Mouse (Mus musculus) MEL (cell line): ENCODE results near the gene Mafb. TPM values are rescaled to one million over a fixed set of nuclear protein-coding genes. Genes with fewer than 3 reads are reported as not detected.

Experiments
- DNase-seq: peaks from one replicate; pipeline ENCODE4 v3.0.0; 2011; ENCODE audit warnings: low read depth, low spot score
- H3K27ac ChIP-seq: 2 replicates; pipeline ENCODE4 v1.5.1; 2012; ENCODE audit warnings: low read depth, mild to moderate bottlenecking, control low read depth, low read length, moderate library complexity; ENCODE audit not compliant: control insufficient read depth
- H3K27me3 ChIP-seq, 2 experiments: fragments of 150-350 bp in 1 of 2; sonication (generic) in 1 of 2; 2 replicates each; pipeline ENCODE4 v1.6.1; 2012; ENCODE audit warnings: low read length in 2 of 2, mild to moderate bottlenecking in 2 of 2, improper control_type of control experiment in 1 of 2, moderate library complexity in 1 of 2; ENCODE audit not compliant: insufficient read depth in 2 of 2, control insufficient read depth in 1 of 2
- H3K36me3 ChIP-seq, 2 experiments: 2 replicates each; pipeline ENCODE4 v1.6.1; 2012 to 2014; ENCODE audit warnings: low read length in 2 of 2, improper control_type of control experiment in 1 of 2, inconsistent platforms in 1 of 2, mild to moderate bottlenecking in 1 of 2; ENCODE audit not compliant: insufficient read depth in 2 of 2, control insufficient read depth in 1 of 2
- H3K4me1 ChIP-seq, 2 experiments: fragments of 150-350 bp in 1 of 2; sonication (generic) in 1 of 2; 2 replicates each; pipeline ENCODE4 v1.6.1; 2012; ENCODE audit warnings: low read length in 2 of 2, improper control_type of control experiment in 1 of 2, mild to moderate bottlenecking in 1 of 2; ENCODE audit not compliant: insufficient read depth in 2 of 2, control insufficient read depth in 1 of 2
- H3K4me3 ChIP-seq, 2 experiments: fragments of 150-350 bp in 1 of 2; sonication (generic) in 1 of 2; 2 replicates each; pipeline ENCODE4 v1.5.1; 2012; ENCODE audit warnings: low read depth in 2 of 2, low read length in 2 of 2, mild to moderate bottlenecking in 2 of 2, moderate library complexity in 2 of 2, control low read depth in 1 of 2, improper control_type of control experiment in 1 of 2; ENCODE audit not compliant: control insufficient read depth in 1 of 2, insufficient read depth in 1 of 2
- H3K79me2 ChIP-seq: 2 replicates; pipeline ENCODE4 v1.6.1; 2012; ENCODE audit warnings: mild to moderate bottlenecking, low read length, moderate library complexity; ENCODE audit not compliant: control insufficient read depth, poor library complexity, insufficient read depth
- H3K9ac ChIP-seq: 2 replicates; pipeline ENCODE4 v1.6.1; 2012; ENCODE audit warnings: low read depth, mild to moderate bottlenecking, control low read depth, low read length, moderate library complexity; ENCODE audit not compliant: control insufficient read depth, poor library complexity, severe bottlenecking
- H3K9me3 ChIP-seq: fragments of 150-350 bp; sonication (generic); replicated peaks from 2 replicates; pipeline ENCODE4 v1.6.1; 2012; ENCODE audit warnings: mild to moderate bottlenecking, low read length, improper control_type of control experiment, moderate library complexity; ENCODE audit not compliant: insufficient read depth
- BHLHE40 ChIP-seq: IDR thresholded peaks from 2 replicates; pipeline ENCODE4 v1.6.1; 2012; ENCODE audit warnings: low read depth, mild to moderate bottlenecking, inconsistent platforms, low read length, improper control_type of control experiment, borderline replicate concordance
- CHD2 ChIP-seq: IDR thresholded peaks from 2 replicates; pipeline ENCODE4 v1.6.1; 2011; ENCODE audit warnings: low read length, improper control_type of control experiment
- E2F4 ChIP-seq: IDR thresholded peaks from 2 replicates; pipeline ENCODE4 v1.6.1; 2011; ENCODE audit warnings: low read depth, low read length, improper control_type of control experiment, borderline replicate concordance
- GABPA ChIP-seq: IDR thresholded peaks from 2 replicates; pipeline ENCODE4 v1.6.1; 2012; ENCODE audit warnings: low read depth, mild to moderate bottlenecking, inconsistent platforms, low read length, improper control_type of control experiment, moderate library complexity
- HCFC1 ChIP-seq: IDR thresholded peaks from 2 replicates; pipeline ENCODE4 v1.6.1; 2012; ENCODE audit warnings: low read depth, mild to moderate bottlenecking, inconsistent platforms, low read length, improper control_type of control experiment, moderate library complexity
- MAZ ChIP-seq: IDR thresholded peaks from 2 replicates; pipeline ENCODE4 v1.6.1; 2012; ENCODE audit warnings: low read depth, mild to moderate bottlenecking, inconsistent platforms, low read length, improper control_type of control experiment
- MEF2A ChIP-seq: IDR thresholded peaks from 2 replicates; pipeline ENCODE4 v1.6.1; 2014; ENCODE audit warnings: low read depth, mild to moderate bottlenecking, inconsistent platforms, low read length, improper control_type of control experiment; ENCODE audit not compliant: poor library complexity, insufficient replicate concordance, severe bottlenecking; ENCODE audit errors: extremely low read depth
- MXI1 ChIP-seq: IDR thresholded peaks from 2 replicates; pipeline ENCODE4 v1.6.1; 2011; ENCODE audit warnings: mild to moderate bottlenecking, low read depth, low read length, improper control_type of control experiment
- MYB ChIP-seq: IDR thresholded peaks from 2 replicates; pipeline ENCODE4 v1.6.1; 2011; ENCODE audit warnings: mild to moderate bottlenecking, low read depth, low read length, improper control_type of control experiment
- MYC ChIP-seq: IDR thresholded peaks from 2 replicates; pipeline ENCODE4 v1.6.1; 2011; ENCODE audit warnings: low read depth, mild to moderate bottlenecking, low read length, improper control_type of control experiment, moderate library complexity
- NELFE ChIP-seq: IDR thresholded peaks from 2 replicates; pipeline ENCODE4 v1.6.1; 2011; ENCODE audit warnings: low read depth, low read length, improper control_type of control experiment
- NRF1 ChIP-seq: IDR thresholded peaks from 2 replicates; pipeline ENCODE4 v1.6.1; 2014; ENCODE audit warnings: low read depth, mild to moderate bottlenecking, inconsistent platforms, low read length, improper control_type of control experiment, moderate library complexity; ENCODE audit not compliant: poor library complexity, insufficient read depth, severe bottlenecking
- POLR2A ChIP-seq, 2 experiments: IDR thresholded peaks; 2 replicates each; pipeline ENCODE4 v1.6.1; 2011 to 2012; ENCODE audit warnings: low read length in 2 of 2, mild to moderate bottlenecking in 2 of 2, control low read depth in 1 of 2, improper control_type of control experiment in 1 of 2, low read depth in 1 of 2, moderate library complexity in 1 of 2; ENCODE audit not compliant: control insufficient read depth in 1 of 2, insufficient read depth in 1 of 2, poor library complexity in 1 of 2
- POLR2AphosphoS2 ChIP-seq: IDR thresholded peaks from 2 replicates; pipeline ENCODE4 v1.6.1; 2011; ENCODE audit warnings: low read length, improper control_type of control experiment
- SIN3A ChIP-seq: IDR thresholded peaks from 2 replicates; pipeline ENCODE4 v1.6.1; 2012; ENCODE audit warnings: low read length, improper control_type of control experiment, inconsistent platforms
- TAL1 ChIP-seq: IDR thresholded peaks from 2 replicates; pipeline ENCODE4 v1.6.1; 2012; ENCODE audit warnings: mild to moderate bottlenecking, inconsistent platforms, low read length, moderate library complexity, mixed read lengths
- TBP ChIP-seq: IDR thresholded peaks from 2 replicates; pipeline ENCODE4 v1.8.0; 2011; ENCODE audit warnings: low read depth, low read length, improper control_type of control experiment
- USF2 ChIP-seq, 2 experiments: IDR thresholded peaks; 2 replicates each; pipeline ENCODE4 v1.6.1; 2011 to 2012; ENCODE audit warnings: improper control_type of control experiment in 2 of 2, low read length in 2 of 2, borderline replicate concordance in 1 of 2, inconsistent platforms in 1 of 2, low read depth in 1 of 2, mild to moderate bottlenecking in 1 of 2; ENCODE audit not compliant: insufficient read depth in 1 of 2
- ZC3H11A ChIP-seq: IDR thresholded peaks from 2 replicates; pipeline ENCODE4 v1.6.1; 2012; ENCODE audit warnings: low read depth, mild to moderate bottlenecking, inconsistent platforms, low read length, improper control_type of control experiment
- ZKSCAN1 ChIP-seq: IDR thresholded peaks from 2 replicates; pipeline ENCODE4 v1.6.1; 2012; ENCODE audit warnings: low read depth, mild to moderate bottlenecking, inconsistent platforms, low read length, improper control_type of control experiment, moderate library complexity
- ZMIZ1 ChIP-seq: IDR thresholded peaks from 2 replicates; pipeline ENCODE4 v1.6.1; 2012; ENCODE audit warnings: low read depth, mild to moderate bottlenecking, inconsistent platforms, low read length, improper control_type of control experiment, moderate library complexity
- ZNF384 ChIP-seq: IDR thresholded peaks from 2 replicates; pipeline ENCODE4 v1.6.1; 2012; ENCODE audit warnings: low read depth, mild to moderate bottlenecking, inconsistent platforms, low read length, improper control_type of control experiment
- polyA plus RNA-seq, 2 experiments: library from polyadenylated mRNA; stranded (reverse) in 1 of 2; unstranded in 1 of 2; fragments of >175 nt in 1 of 2; fragments of >200 nt in 1 of 2; gene quantifications; 2 replicates each; pipeline versions ENCODE4 v1.2.1 to v1.2.4; 2012; ENCODE audit warnings: low replicate concordance in 2 of 2, low read depth in 1 of 2; ENCODE audit not compliant: insufficient read length in 2 of 2, insufficient read depth in 1 of 2, missing spikeins in 1 of 2
- total RNA-seq: library from RNA; depleted of rRNA; stranded (reverse); fragments of 300-350 nt; gene quantifications from 2 replicates; pipeline ENCODE4 v1.2.3, GENCODE M21; 2012; rRNA removed

The Mafb gene
- total RNA-seq (not detected in 2 replicates), polyA plus RNA-seq (not detected)

- Histone ChIP-seq H3K27ac (no peak within 1 kb of the TSS), H3K4me1 (no peaks in the 10 kb centered on the region), H3K79me2 (no peaks in the 10 kb centered on the region), H3K27me3 (no peaks in the 10 kb centered on the region), H3K9me3 (no peaks in the 10 kb centered on the region), H3K9ac (no peak within 1 kb of the TSS), H3K36me3 (no peaks in the 10 kb centered on the region), H3K4me3 (no peak within 1 kb of the TSS)
- TF ChIP-seq MYB: no peak
- no peak for TF ChIP-seq MYC
- TF ChIP-seq GABPA: no peak
- no peak for TF ChIP-seq CHD2
- TF ChIP-seq ZC3H11A: no peak
- TF ChIP-seq TAL1: no peak
- TF ChIP-seq E2F4: no peak
- no peak for TF ChIP-seq MAZ
- no peak for TF ChIP-seq USF2 (IDR thresholded peaks at IDR 0.05; ENCODE audit: borderline replicate concordance in 1 of 2, insufficient read depth in 1 of 2, low read depth in 1 of 2, low read length in 2 of 2)
- TF ChIP-seq NRF1: no peak
- no peak for TF ChIP-seq HCFC1
- TF ChIP-seq MEF2A: no peak
- TF ChIP-seq TBP: no peak
- TF ChIP-seq ZNF384: no peak
- no peak for TF ChIP-seq NELFE
- TF ChIP-seq POLR2A (IDR thresholded peaks at IDR 0.05; ENCODE audit: control insufficient read depth in 1 of 2, insufficient read depth in 1 of 2, low read depth in 1 of 2, low read length in 2 of 2, poor library complexity in 1 of 2): no peak
- no peak for TF ChIP-seq ZKSCAN1
- no peak for TF ChIP-seq POLR2AphosphoS2
- TF ChIP-seq ZMIZ1: no peak
- TF ChIP-seq MXI1: no peak
- no peak for DNase-seq
Measured at GRCm38 (mm10) chr2:160366980-160367338, at the start of gene Mafb. TSS of gene Mafb (minus strand) at chr2:160367065.

DNA sequence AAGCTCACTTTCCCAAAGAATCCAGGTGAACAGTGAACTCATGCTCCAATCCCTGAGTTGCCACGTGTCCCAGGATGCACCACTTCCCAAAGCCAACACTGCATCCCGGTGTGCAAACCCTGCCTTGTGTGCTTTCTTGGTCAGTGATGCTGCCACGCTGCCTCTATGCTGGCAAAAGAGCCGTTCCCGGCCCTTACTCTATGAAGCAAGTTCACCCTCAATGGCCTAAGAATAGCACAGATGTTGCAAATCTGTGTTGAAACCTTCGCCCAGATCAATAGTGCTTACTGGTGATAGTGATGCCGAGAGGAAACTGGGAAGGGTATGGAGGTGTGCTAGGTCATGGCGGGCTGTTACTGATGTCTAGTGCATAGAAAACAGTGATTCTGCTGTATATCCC is 48.3 kb upstream of the Mafb start:
- H3K36me3 ChIP-seq: no peaks in the 10 kb centered on the region
- H3K9ac ChIP-seq: no peak overlapping the region
- H3K27me3 ChIP-seq: no peaks in the 10 kb centered on the region
- DNase-seq: no peak
- H3K27ac ChIP-seq: no peak overlapping the region
- TF ChIP-seq USF2 (IDR thresholded peaks at IDR 0.05; ENCODE audit: borderline replicate concordance in 1 of 2, insufficient read depth in 1 of 2, low read depth in 1 of 2, low read length in 2 of 2): no peak
- TF ChIP-seq ZMIZ1: no peak
- TF ChIP-seq TAL1: no peak
- TF ChIP-seq SIN3A: no peak
- no peak for TF ChIP-seq BHLHE40
- TF ChIP-seq MYC: no peak
- TF ChIP-seq NRF1: no peak
- TF ChIP-seq HCFC1: no peak
- H3K9me3 ChIP-seq: no peaks in the 10 kb centered on the region
- H3K4me1 ChIP-seq: no peaks in the 10 kb centered on the region
- no peaks in the 10 kb centered on the region for H3K79me2 ChIP-seq
- H3K4me3 ChIP-seq: no peak overlapping the region
